Mouse (Mus musculus) heart, adult 18-20 months (tissue): ENCODE measurements around the gene Zfp653. TPM values are rescaled to one million over a fixed set of nuclear protein-coding genes. Genes with fewer than 3 reads are reported as not detected.

Source experiments
- DNase-seq, 2 experiments: peaks; one replicate each; pipeline ENCODE4 v3.0.0; 2021 to 2022; ENCODE audit warnings: mixed read lengths in 1 of 2
- total RNA-seq, 2 experiments: library from RNA; stranded (reverse); gene quantifications; 2 replicates each; pipeline ENCODE4 v1.2.3; 2021

Zfp653 gene
- total RNA-seq, 2 experiments from 2014 or later, result 3.8 to 3.9 TPM

DNA sequence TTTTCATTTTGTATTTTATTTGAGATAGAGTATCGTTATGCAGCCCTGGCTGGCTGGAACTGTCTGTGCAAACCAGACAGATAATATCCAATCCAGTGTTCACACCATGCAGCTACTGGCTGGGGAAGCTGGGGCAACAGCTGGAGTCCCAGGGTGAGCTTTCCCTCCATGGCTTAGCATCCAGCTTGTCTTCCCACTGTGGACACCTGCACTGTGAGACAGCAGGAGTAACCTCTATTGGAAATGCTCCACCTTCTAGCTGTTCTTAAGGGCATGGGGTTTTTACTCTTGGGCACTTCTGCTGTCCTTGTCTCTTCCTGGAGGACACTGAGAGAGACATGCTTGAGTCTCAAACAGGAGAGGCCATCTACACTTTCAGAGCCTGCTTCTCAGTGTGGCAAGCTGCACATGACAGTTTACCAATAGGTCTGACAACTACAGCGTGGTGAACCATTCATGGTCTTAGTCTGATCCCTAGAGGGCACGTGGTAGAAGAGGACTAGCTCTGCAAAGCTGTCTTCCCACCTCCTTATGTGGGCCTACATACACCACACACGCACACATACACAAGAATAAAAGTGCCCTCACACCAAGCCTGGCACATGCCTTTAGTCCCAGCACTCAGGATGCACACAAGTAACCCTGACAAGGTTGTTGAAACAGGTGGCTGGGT lies 1.2 kb downstream of the Zfp653 start:
- no peak for DNase-seq

DNA sequence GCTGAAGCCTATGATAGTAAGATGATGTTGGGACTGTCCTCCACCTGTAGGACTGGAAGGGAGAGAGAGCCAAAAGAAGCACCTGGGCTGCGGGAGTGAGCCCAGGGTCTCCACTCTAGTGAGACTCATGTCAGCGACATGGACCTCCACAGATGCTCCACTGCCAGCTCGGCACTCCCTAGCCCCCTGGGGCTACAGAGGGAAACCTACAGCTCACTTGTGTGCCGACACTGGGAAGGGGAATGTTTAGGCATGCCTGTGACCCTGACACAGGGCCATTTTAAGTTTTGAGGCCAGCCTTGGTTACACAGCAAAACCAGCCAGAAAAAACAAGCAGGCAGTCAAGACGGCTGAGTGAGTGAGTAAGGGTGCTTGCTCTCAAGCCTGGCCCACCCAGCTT lies 4.0 kb downstream of the Zfp653 start:
- no peak for DNase-seq

DNA sequence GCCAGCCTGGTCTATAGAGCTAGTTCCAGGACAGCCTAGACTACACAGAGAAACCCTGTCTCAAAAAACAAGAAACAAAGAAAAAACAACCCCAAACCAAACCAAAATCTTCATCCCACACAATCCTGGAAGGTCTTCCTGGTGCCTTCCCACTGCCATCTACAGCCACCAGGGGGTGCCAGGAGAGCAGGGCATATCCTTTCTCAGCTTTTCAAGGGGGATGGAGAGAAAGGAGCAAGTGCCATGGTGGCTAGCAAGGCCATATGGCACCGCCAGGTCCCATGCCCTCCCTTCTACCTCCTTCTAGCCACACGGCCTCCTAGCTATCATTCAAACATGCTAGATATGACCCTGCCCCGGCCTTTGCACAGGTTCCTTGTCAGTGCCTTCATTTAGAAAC lies 4.7 kb downstream of the Zfp653 start:
- DNase-seq, result peak; percentile 33 to 76

DNA sequence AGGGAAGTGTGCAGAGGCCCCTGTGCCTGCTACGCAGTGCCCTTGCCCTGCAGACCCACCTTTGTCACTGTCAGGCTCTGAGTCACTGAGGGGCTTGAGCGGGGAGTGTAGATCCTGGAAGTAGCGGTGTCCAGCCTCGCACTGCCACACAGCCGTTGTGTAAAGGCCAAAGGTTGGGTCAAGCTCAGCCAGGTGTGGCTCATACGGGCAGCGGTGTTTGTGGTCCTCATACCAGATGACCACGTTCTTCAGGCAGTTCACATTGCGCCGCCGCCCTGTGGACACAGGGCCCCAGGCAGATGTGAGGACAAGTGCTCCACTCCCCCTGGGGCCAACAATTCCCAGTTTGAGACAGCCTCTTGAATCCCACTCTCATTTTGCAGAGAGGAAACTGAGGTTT lies 5.5 kb downstream of the Zfp653 start:
- no peak for DNase-seq

DNA sequence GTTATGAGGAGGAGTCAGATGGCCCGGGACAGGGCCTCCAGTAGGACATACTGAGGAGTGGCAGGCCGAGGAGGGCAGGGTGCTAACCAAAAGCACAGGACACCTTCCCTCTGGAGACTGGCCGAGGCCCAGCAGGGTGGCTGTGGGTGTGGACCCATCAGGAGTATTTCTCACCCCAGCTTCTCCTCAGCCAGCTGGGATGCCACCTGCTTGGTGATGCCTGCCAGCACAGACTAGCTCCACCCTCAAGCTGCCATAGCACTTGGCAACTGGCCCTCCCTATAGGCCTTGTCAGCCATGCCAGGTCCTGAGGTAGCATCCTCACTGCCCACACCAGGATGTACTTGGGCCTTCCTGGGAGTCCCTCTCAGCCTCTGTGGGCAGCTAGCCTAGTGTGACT lies 6.8 kb downstream of the Zfp653 start:
- no peak for DNase-seq

DNA sequence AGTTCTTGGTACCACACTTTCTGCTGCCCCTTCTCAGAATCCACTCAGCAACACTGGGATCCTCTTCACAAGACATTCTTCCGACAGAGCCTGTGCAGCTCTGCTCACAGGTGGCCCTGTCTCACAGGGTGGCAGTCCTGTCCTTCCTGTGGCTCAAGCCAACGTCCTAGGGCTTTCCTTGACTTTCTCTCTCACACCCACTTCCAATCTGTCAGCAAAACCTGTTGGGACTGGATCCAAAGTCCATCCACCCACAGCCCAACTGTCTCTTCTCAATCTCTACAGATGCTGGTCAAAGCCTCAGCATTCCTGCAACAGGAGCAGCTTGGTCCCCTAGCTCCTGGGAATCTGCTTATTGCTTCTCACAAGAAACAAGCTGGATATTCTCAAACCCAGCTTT lies 9.8 kb downstream of the Zfp653 start:
- no peak for DNase-seq

DNA sequence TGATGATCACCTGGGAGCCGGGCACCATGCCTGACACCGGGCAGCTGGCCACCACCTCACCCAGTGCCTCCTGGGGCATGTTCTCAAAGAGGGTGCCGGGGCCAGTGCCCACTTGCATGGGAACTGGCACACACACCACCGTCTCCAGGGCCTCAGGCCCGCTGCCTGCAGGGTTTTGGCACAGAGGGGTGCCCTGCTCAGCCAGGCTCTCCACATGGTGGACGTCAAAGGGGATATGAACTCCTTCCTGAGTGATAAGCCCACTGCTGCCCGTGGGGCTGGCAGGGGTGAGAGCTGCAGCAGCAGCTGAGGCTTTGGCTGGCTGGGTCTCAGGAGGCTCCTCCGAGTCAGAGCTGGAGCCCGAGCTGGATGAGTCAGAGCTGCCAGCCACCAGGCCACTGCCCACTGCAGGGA lies 13.2 kb downstream of the Zfp653 start:
- DNase-seq, result peak; percentile 72 to 80

DNA sequence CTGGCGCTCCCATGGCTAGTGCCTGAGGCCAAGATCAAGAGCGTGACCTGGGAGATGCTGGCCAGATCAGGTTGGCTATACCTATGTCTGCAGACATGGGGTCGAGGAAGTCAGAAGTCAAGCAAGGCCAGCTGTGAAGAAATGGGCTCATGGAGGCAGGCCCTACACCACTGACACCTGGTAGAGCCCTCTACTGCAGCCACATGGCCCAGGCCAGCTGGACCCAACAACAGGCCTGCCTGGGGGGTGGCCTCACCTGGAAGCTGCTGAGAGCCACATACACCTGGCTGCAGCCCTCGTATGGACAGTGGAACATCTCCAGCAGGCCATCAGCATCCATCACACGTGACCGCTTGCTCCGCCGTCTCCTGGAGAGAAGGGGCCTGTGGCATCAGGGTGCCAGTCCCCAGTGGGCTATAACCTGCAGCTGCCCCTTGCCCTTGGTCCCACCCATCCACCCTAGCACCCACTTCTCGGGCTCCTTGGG lies 14.1 kb downstream of the Zfp653 start:
- DNase-seq, result no peak

DNA sequence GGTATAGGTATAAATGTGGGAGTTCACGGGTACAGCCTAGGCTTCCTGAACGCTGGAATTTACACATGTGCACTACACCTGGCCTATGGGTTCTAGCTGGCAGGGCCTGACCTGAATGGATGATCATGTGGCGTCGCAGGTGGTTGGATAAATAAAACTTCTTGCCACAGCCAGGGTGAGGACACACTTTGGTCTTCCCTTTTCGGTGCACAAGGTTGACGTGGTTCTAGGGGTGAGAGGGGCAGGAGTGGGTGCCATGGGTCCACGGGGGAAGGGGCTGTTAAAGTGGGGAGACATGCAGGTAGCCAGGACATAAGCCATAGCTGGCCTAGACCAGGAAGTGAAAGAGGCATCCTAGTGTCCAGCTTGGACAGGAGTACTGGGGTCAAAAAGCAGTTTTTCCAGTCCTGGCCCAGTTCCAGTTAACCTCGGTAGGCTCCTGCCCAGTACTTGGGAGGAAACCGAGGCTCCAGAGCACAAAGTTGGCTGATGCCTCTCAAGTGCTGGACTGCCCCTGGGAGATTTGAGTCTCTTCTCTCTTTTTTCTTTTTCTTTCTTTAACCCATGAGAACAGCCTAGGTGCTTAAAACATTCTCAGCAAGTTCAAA lies 14.8 kb downstream of the Zfp653 start:
- DNase-seq, result no peak

DNA sequence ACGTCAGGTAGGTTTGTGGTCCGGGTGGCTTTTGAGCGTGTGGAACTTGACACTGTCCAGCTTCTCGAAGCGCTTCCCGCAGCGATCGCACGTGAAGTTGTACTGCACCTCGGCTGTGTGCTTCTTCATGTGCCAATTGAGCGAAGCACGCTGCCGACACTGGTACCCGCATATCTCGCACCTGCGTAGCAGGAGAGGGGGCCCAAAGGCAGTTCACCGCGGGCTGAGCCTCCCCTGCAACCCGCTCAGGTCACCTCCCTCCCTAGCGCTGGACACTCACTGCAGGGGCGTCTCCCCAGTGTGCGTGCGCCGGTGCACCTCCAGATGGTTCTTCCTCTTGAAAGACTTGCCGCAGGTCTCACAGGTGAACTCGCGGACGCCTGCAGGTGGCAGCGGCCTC lies 15.5 kb downstream of the Zfp653 start:
- DNase-seq, result no peak

DNA sequence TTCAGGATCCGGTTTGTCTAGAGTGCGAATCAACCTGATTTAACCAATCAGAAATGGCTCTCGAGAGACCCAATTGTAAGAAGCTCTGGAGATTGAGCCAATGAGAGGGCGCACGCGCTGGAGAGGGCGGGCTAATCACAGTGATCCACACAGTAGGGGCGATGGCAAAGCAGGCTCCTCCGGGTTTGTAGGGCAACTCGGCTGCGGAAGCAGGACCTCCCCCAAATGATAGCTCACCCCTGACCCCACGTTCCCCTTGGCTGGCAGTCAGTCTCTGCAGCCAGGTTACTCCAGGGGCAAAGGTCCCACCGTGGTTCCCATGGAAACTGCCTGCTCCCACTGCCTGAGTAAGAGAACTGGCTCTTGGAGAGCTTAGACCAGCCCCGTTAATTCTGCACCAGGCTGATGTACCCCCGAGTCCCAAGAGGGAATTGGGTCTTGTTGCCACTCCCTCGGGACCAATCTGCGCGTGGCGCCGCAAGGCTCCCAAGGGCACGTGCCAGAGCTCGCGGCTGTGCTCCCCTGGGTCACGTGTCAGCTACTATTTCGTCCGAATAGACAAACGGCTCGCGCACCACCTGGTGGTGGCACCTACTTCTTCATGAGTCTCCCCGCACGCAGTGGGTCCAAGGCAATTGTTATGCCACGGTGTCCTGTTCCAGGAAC lies 16.6 kb downstream of the Zfp653 start:
- DNase-seq, result peak; percentile 54 to 58

DNA sequence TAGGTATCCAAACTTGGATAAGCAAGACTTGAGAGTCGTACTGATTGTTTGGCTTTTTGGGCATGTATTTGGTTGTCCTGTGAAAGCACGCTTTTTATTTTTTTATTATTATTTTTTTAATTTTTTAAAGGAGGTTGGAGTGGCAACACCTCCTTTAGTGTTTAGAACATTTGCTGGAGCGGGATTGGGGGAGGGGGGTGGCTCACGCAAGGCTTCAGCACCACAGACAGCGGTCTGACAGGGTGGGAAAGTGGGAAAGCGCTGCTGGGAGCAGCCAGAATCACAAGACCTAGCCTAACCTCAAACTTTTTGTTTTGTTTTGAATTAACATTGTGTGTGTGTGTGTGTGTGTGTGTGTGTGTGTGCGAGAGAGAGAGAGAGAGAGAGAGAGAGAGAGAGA lies 17.5 kb downstream of the Zfp653 start:
- DNase-seq, result no peak

DNA sequence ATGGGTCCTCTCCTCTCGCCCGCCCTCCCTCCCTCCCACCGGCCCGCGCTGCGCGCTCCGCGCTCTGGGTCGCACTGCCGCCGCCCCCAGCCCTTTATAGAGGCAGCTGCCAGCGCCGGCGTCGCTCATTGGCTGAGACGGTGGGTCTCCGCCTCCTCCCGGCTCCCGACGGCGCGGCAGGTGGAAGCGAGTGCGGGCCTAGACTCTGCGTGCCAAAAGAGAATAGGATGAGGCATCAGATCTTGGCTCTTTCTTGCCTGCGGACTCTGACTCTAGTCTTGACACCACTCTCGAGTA lies 19.3 kb downstream of the Zfp653 start, which contains the start of gene Elavl3:
Gene Elavl3, minus strand, starts transcription at position 66 of the 297 bp plus-strand sequence.
- no peak for DNase-seq

DNA sequence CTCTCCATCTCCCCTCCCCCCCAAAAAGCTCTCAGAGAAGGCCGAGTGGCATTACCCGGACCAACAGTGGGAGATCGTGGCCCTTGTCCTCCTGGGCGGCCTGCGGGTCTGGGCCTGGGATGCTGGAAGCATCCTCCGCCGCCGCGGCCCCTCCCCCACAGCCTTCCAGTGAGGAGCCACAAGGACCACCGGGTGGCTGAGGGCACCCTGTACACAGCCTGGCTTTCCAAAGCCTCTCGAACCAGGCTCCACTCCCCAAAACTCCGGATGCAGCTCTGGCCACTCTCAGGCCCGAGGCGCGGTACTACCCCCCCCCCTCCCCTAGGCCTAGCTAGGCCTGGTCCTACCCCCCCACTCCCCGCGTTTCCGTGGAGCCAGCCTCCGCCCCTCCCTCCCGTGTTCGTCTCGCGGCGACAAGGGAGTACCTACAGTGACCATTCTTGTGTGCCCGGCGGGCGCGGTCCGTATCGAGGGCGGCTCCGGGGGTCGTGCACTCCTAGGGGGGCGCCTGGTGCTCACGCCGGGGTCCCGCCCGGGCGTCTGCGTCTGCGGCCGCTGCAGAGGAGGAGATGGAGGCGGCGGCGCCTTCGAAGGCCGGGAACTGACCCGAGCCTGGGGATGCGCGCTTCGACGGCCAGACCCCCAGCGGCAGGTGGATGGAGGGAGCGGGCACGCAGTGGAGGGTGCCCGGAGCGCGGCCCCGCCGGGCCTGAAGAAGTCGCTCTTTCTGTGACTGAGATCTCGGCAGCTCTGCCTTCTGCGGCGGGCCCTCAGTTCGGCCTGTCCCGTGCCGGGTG lies 19.8 kb downstream of the Zfp653 start:
- no peak for DNase-seq

DNA sequence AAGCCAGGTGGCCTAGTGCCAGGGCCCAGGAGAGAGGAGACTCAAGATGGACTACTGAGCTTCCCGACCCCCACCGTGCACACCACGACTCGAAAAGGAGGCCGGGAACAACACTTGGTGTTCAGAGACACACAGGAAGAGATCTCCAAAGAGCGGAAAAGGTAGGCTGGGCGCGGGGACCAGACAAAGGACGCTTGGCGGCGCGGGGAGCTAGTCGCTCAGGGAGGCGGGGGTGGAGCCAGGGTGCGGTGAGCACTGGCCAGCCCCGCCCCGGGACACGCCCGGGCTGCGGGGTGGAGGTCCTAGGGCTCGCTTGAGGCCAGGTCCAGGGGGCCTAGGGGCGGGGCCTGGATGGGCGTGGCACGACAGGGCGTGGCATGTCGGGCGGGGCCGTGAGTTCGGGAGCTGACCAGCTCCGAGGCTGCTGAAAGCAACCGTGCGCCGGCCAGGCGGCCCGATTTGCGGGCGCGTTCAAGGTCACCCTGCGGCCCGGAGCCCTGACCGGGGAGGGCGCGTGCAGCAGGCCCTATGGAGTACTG lies 20.8 kb downstream of the Zfp653 start:
- DNase-seq, result peak; percentile 22 to 35

DNA sequence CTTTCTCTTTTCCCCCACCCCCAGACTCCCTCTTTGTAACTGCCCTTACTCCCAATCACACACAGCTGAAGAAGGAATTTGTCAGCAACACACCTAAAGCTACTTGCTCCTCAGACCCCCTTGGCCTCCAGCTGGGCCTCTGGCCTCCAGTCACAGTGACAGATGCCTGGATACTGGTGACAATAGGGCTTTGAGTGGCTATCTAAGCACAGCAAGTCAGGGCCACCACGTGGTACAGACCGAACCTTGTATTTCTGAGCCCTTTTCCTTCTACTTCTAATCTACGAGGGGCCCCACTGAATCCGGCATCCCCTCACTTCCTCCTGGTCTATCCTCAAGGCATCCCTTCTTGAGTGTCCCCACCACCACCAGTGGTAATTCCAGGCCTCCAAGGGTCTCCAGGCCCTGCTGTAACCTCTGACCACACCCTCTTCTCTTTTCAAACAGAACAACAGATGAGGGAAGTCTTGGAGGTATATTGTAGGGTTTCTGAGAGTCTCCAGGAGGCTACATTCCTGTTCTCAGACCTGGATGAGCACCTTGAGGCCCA lies 21.4 kb downstream of the Zfp653 start:
- no peak for DNase-seq

DNA sequence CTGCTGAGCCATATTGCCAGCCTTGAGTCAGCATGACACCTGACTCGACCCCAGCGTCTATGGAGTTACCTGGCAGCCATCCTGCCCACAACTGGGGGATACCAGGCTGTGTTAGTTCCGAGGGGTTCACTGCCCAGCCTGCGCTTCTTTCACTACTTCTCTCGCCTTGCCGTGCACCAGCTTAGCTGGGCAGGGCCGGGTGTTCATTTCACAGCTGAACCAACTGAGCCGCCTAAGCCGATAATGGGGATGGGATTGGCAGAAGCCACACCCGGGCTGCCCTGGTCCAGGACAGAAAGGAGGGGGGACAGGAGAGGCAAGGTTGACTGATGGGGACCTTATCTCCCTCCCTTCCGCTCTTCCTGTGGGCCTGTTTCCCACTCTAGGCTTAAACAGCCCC lies 21.9 kb downstream of the Zfp653 start:
- DNase-seq, result no peak

DNA sequence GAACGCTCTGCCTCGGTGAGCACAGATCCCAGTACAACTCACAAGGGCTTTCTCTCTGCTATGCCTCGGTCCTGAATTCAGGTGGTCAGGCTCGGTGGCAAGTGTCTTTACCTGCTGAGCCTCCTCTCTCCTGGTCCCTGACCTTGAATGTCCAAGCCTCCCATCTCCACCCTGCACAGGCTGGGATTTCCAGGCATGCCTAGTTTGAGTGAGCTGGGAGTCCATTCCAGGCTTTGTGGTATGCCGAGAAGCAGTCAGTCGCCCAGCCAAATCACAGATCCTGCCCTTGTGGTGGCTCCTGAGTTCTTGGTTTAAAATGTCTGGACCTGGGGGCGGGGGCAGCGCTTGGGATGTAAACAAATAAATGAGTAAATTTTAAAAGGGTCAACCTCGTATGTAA lies 23.8 kb downstream of the Zfp653 start:
- DNase-seq, result no peak

DNA sequence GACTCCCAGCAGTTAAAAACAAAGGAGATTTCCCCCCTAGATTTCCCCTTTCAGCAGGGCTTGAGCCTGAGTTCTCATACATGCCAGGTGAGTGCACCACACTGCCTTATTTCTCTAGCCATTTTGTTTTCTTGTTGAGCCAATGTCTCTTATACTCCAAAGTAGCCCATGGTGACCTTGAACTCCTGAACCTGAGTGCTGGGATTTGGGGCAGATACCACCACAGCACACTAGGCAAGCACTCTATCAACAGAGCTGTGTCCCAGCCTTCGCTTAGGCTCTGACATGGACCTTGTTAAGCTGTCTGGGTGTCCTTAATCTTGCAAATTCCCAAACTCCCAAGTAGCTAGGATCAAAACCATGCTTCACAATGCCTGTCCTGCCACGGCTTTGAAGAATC lies 29.3 kb downstream of the Zfp653 start:
- no peak for DNase-seq

DNA sequence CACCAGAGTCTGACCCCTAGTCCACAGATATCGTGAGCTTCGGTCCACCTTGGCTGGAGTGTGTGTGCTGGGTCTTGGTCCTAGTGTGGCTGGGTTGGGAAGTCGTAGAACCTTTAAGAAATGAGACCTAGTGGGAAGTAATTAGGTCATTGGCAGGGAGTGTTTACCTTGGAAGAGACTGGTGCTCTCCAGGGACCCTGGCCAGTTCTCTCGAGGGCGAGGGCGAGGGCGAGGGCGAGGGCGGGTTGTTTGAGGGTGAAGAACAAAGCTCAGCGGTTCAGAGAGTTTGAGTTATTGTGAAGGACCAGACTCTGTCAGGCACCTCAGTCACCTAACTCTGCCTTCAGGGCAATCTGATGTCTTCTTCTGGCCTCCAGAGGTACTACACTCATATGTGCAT lies 33.4 kb downstream of the Zfp653 start:
- no peak for DNase-seq

DNA sequence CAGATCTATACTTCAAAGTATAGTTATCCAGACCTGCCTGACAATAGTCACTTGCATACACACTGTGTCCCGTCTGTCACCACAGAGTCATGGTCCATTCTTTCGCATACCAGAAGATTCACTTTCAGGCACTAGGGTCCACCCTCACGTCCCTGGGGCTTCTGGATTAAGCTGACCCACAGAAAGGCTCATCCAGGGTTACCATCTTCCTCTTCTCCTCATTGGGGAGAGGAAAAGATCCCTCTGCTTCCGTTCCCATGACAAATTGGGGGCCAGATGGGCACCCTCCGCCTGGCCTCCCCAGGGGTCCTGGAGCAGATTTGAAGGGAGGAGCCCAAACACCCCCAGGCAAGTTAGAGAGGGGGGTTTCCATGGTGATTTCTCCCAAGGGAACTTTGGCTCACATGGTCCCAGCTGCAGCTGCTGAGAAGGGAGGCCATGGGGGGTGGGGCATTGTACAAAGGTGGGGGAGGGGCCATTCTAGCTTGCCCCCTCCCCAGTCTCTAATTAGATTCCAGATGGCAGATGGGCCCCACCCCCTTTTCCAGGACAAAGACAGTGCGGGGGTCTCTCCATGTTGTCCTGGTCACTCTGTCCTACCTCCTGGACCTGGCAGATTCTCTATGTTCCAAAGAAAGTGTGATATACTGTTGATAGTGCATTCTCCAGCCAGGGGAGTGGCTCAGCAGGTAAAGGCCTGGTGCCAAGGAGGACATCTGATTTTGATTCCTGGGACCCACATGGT lies 35.7 kb downstream of the Zfp653 start:
- DNase-seq, result no peak

DNA sequence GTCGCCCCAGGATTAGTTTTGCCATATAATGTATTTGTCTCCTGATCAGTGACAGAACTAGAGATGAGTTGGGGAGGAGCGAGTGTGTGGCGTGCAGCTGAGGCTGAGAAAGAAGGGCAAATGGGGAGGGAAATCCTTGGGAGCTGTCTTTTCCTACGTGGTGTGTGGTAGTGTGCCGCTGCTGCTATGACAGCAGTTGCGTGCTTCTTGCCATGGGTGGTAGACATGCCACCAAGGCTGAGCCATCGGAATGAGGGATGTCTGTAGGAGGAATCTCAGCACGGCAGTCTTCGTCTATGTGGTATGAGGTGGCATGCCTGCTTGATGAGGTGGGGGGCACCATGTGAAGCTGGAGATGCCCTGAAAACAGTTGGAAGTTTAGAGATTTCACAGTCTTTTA lies 40.8 kb downstream of the Zfp653 start:
- no peak for DNase-seq
